Mouse (Mus musculus): ENCODE data around the gene Gm3182.
"Not testable (repeated sequence)": the region's sequence is repeated elsewhere in the genome, so short reads cannot be mapped to it uniquely, and the experiment has no call there.

Gm3182 gene

GRCm38 (mm10) chr14:4481445-4481844, at the start of gene Gm3182:
Gene Gm3182, plus strand, starts transcription at chr14:4481745.
- DNase-seq: not testable (repeated sequence)

- DNase-seq: not testable (repeated sequence)
Measured at GRCm38 (mm10) chr14:4499425-4499824, 17.9 kb downstream of the Gm3182 start.

Measured in lung, postnatal 36 days (tissue).